Mouse (Mus musculus) midbrain, embryonic 10.5 days (tissue): ENCODE measurements around the gene Gm11127. TPM values are rescaled to one million over a fixed set of nuclear protein-coding genes. Genes with fewer than 3 reads are reported as not detected.
A peak's percentile ranks its signal among the peaks of the same experiment; 100 is the strongest.
"Not testable (repeated sequence)": the region's sequence is repeated elsewhere in the genome, so short reads cannot be mapped to it uniquely, and the experiment has no call there.

Source experiments
- DNase-seq: peaks from one replicate; pipeline ENCODE4 v3.0.0-alpha.2; 2017; ENCODE audit warnings: low spot score
- H3K27ac ChIP-seq: fragments of 300-500 bp; sonication (generic); replicated peaks from 2 replicates; pipeline ENCODE4 v1.5.1; 2016; ENCODE audit warnings: mild to moderate bottlenecking
- H3K27me3 ChIP-seq: fragments of 300-500 bp; sonication (generic); 2 replicates; pipeline ENCODE4 v1.6.1; 2016; ENCODE audit warnings: low read depth, mild to moderate bottlenecking; ENCODE audit not compliant: poor library complexity, severe bottlenecking
- H3K36me3 ChIP-seq: fragments of 300-500 bp; sonication (generic); 2 replicates; pipeline ENCODE4 v1.6.1; 2016; ENCODE audit warnings: mild to moderate bottlenecking, moderate library complexity
- H3K4me1 ChIP-seq: fragments of 300-500 bp; sonication (generic); 2 replicates; pipeline ENCODE4 v1.6.1; 2016
- H3K4me3 ChIP-seq: fragments of 300-500 bp; sonication (generic); 2 replicates; pipeline ENCODE4 v1.5.1; 2016; ENCODE audit warnings: mild to moderate bottlenecking, moderate library complexity
- H3K9me3 ChIP-seq: fragments of 300-500 bp; sonication (generic); replicated peaks from 2 replicates; pipeline ENCODE4 v1.6.1; 2016; ENCODE audit warnings: mild to moderate bottlenecking
- WGBS: fragments of 180-500 bp; shearing (Covaris S2); methylation state at CpG from one replicate; pipeline ENCODE4 v1.1.7; 2016; 5-methylcytosine and 5-hydroxymethylcytosine counted together
- polyA plus RNA-seq: library from polyadenylated mRNA; unstranded; fragments of >200 nt; fragmentation: Nextera tagmentation; extraction: Ambion mirVana; gene quantifications from 2 replicates; pipeline ENCODE4 v1.2.1, GENCODE M21; 2016

The Gm11127 gene
- polyA plus RNA-seq, 1 experiment from 2014 or later = not detected

DNA sequence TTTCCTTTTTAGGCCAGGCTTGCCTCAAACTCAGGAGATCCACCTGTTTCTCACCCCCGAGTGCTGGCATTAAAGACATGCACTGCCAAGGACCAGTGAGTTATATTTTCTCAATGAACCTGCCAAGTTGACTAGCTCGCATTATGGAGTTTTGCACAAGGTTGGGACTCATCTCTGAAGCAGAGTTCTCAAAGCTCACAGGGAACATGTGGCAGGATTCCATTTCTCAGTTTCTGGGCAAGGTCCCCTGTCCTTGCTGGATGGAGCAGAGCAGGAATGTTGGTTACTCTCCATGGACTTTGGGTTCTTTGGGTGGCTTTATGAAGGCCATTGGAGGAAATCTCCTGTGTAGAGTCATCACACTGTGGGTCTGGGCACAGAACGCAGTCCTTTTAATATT lies 14.9 kb downstream of the Gm11127 start:
- Histone ChIP-seq H3K9me3 (no peaks in the 10 kb centered on the region), H3K27ac (no peak overlapping the region), H3K36me3 (no peaks in the 10 kb centered on the region), H3K4me3 (peak overlapping the region; percentile 53), H3K27me3 (peaks cover 26% of the 10 kb centered on the region), H3K4me1 (peaks cover 10% of the 10 kb centered on the region)
- WGBS = 91% methylated on average over 3 of the region's 3 CpGs
- no peak for DNase-seq

- peak within 1 kb of the TSS; percentile 53 for H3K4me3 ChIP-seq
- H3K27ac ChIP-seq, H3K36me3 ChIP-seq, H3K9me3 ChIP-seq: not testable (repeated sequence)
- peaks cover 10% of the 10 kb centered on the region for H3K4me1 ChIP-seq
- 3% methylated on average over 12 of the region's 12 CpGs for whole genome bisulfite sequencing
- H3K27me3 ChIP-seq = peaks cover 26% of the 10 kb centered on the region
- peak; percentile 51 for DNase-seq
Measured at GRCm38 (mm10) chr17:36042610-36043169, 15.5 kb downstream of the Gm11127 start, which contains the start of the genes H2-T22 and Gm6034. H2-T22 (minus strand) TSS chr17:36042747. Gm6034 (plus strand) TSS chr17:36042961.

GRCm38 (mm10) chr17:36042055-36042454 lies 16.1 kb downstream of the Gm11127 start:
- under 1% methylated on average over 19 of the region's 19 CpGs for WGBS
- not testable (repeated sequence) for DNase-seq

GRCm38 (mm10) chr17:36040604-36041003 lies 17.6 kb downstream of the Gm11127 start:
- not testable (repeated sequence) for H3K4me3 ChIP-seq, H3K27ac ChIP-seq, H3K9me3 ChIP-seq, H3K36me3 ChIP-seq, DNase-seq
- WGBS = 90% methylated on average over 2 of the region's 2 CpGs
- H3K4me1 ChIP-seq = peaks cover 10% of the 10 kb centered on the region
- H3K27me3 ChIP-seq = peaks cover 26% of the 10 kb centered on the region

More at GRCm38 (mm10) chr17:36042055-36042454, 16.1 kb downstream of the Gm11127 start:
- H3K27me3 ChIP-seq = peaks cover 26% of the 10 kb centered on the region
- peak overlapping the region; percentile 53 for H3K4me3 ChIP-seq
- H3K27ac ChIP-seq, H3K36me3 ChIP-seq, H3K9me3 ChIP-seq: not testable (repeated sequence)
- peaks cover 10% of the 10 kb centered on the region for H3K4me1 ChIP-seq

DNA sequence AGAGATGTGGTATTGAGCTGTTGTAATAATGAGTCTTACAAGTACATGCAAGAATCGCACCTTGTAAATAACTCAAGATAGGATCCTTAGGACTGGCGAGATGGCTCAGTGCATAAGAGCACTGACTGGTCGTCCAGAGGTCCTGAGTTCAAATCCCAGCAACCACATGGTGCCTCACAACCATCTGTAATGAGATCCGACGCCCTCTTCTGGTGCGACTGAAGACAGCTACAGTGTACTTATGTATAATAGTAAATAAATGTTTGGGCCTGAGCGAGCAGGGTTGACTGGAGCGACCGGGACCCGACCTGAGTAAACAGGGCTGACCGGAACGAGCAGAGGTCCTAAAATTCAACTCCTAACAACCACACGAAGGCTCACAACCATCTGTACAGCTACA lies 22.0 kb downstream of the Gm11127 start:
- not testable (repeated sequence) for H3K4me3 ChIP-seq, H3K36me3 ChIP-seq, H3K9me3 ChIP-seq, H3K27me3 ChIP-seq, H3K27ac ChIP-seq, DNase-seq
- H3K4me1 ChIP-seq = peaks cover 11% of the 10 kb centered on the region
- 91% methylated on average over 13 of the region's 13 CpGs for WGBS

- not testable (repeated sequence) for H3K9me3 ChIP-seq, H3K27ac ChIP-seq, H3K36me3 ChIP-seq, H3K27me3 ChIP-seq, DNase-seq, H3K4me3 ChIP-seq
- WGBS = 37% methylated on average over 3 of the region's 3 CpGs
- peaks cover 12% of the 10 kb centered on the region for H3K4me1 ChIP-seq
Measured at GRCm38 (mm10) chr17:36035010-36035638, 23.0 kb downstream of the Gm11127 start.

DNA sequence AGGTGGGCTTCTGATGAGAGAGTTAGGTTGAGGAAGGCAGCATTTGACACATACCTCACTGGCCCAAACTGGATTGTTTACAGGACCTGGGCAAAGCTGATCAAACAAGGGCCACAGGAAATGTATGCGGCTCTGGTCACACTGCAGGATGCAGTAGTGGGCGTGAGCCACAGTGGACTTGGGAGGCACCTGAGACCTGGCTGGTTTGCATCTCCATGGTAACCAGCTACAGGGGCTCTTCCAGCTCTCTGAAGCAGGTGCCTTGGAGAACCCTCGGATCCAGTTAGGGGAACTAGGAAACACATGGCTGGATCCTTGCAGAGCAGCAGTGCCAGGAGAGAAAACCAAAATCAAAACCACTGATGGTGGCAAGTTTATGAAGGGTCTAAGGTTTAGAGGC lies 23.6 kb downstream of the Gm11127 start:
- H3K4me3 ChIP-seq, DNase-seq, H3K27ac ChIP-seq, H3K9me3 ChIP-seq, H3K27me3 ChIP-seq, H3K36me3 ChIP-seq: not testable (repeated sequence)
- WGBS = 71% methylated on average over 3 of the region's 3 CpGs
- H3K4me1 ChIP-seq = peaks cover 12% of the 10 kb centered on the region

DNA sequence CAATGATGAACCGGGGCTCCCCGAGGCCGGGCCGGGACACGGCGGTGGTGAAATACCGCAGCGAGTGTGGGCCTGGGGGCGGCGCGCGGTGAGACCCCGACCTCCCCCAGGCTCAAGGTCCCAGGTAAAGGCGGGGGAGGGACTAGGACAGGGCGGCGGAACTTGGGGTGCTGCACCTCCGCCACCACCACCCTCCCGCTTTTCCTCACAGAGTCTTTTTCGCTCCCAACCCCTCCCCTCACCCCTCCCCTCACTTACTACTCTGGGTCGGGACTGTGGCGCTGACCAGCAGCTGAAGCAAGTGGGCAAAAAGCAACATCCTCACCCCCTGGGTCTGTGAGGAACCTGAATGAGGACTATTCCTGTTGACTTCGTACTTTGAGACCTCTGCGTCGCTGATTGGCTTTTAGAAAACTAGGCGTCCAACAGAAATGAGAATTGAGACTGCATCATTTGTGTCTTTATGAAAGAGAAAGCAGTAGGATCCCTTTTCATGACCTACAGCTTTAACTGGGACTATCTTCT lies 25.8 kb downstream of the Gm11127 start, which contains the start of gene H2-T23:
H2-T23 (minus strand) TSS at position 505 of the 525 bp plus-strand sequence.
- H3K27ac ChIP-seq = peak within 1 kb of the TSS; percentile 73
- peak; percentile 48 for DNase-seq

GRCm38 (mm10) chr17:36031583-36032331 lies 26.4 kb downstream of the Gm11127 start:
- peak; percentile 42 for DNase-seq
- H3K9me3 ChIP-seq, H3K36me3 ChIP-seq, H3K27me3 ChIP-seq: not testable (repeated sequence)
- peak overlapping the region; percentile 61 for H3K4me3 ChIP-seq
- H3K4me1 ChIP-seq = peaks cover 15% of the 10 kb centered on the region
- WGBS = 2% methylated on average over 40 of the region's 40 CpGs
- H3K27ac ChIP-seq = peak overlapping the region; percentile 73

More for the DNA sequence above, 25.8 kb downstream of the Gm11127 start, which contains the start of gene H2-T23:
- H3K9me3 ChIP-seq, H3K27me3 ChIP-seq, H3K36me3 ChIP-seq: not testable (repeated sequence)
- Histone ChIP-seq H3K4me3 (peak within 1 kb of the TSS; percentile 61), H3K4me1 (peaks cover 15% of the 10 kb centered on the region)
- 2% methylated on average over 25 of the region's 25 CpGs for WGBS

- not testable (repeated sequence) for DNase-seq, H3K9me3 ChIP-seq, H3K36me3 ChIP-seq, H3K27me3 ChIP-seq
- peak overlapping the region; percentile 61 for H3K4me3 ChIP-seq
- WGBS = 41% methylated on average over 8 of the region's 8 CpGs
- H3K4me1 ChIP-seq = peaks cover 15% of the 10 kb centered on the region
- H3K27ac ChIP-seq = peak overlapping the region; percentile 46; the same call in 1 of the 2 replicates
Measured at GRCm38 (mm10) chr17:36030703-36031582, 27.2 kb downstream of the Gm11127 start.

DNA sequence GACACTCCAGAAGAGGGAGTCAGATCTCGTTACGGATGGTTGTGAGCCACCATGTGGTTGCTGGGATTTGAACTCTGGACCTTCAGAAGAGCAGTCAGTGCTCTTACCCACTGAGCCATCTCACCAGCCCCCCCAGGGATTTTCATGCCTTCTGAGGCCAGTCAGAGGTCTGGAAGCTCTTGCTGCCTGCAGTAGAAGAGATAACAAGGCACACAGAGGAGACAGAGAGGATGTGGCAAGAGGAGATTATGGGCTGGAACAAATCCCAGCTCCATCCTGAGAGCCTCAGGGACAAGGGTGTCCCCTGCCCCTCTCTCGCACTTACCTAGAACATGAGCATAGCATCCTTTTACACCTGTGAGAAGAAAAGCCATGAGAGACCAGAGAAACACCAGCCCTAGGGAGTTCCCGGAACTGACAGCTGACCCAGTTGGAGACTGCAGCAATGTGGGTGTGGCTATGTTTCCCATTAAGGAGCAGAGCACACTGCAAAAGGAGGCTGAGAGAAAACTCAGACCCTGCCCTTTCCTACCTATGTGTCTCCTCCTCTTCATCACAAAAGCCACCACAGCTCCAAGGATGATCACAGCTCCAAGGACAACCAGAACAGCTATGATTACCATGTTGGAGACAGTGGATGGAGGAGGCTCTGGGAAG lies 28.0 kb downstream of the Gm11127 start:
- H3K4me1 ChIP-seq = peaks cover 17% of the 10 kb centered on the region
- not testable (repeated sequence) for H3K27ac ChIP-seq, H3K36me3 ChIP-seq, H3K27me3 ChIP-seq, DNase-seq, H3K4me3 ChIP-seq, H3K9me3 ChIP-seq
- 93% methylated on average over 4 of the region's 4 CpGs for WGBS
